25 mouse cellular contexts compared by ENCODE assay signal in genomic region chr10:7715056-7715455, GRCm38 (mm10). TPM values are rescaled to one million over a fixed set of nuclear protein-coding genes. Genes with fewer than 3 reads are reported as not detected.
DNase-seq lines count a peak whose midpoint lies in the region; ATAC-seq lines count a peak whose summit lies in the region.
"Had no signal": no experiment of that assay in that cellular context is flagged by ENCODE, and none has a peak within 500 bp of the region (broad histone marks: within the 10 kb centered on the region; RNA-seq: fewer than 3 reads in every experiment).

No protein-coding gene starts in this region.

- H3K27me3 ChIP-seq in forebrain, embryonic 15.5 days = no peaks in the 10 kb centered on the region
- H3K27me3 ChIP-seq in forebrain, embryonic 11.5 days (ENCODE audit: control insufficient read depth, insufficient read depth, low read length) = no peaks in the 10 kb centered on the region
- no peaks in the 10 kb centered on the region for H3K27me3 ChIP-seq in midbrain, embryonic 11.5 days (ENCODE audit: control insufficient read depth, insufficient read depth, low read length)
- H3K27me3 ChIP-seq in midbrain, embryonic 13.5 days = no peaks in the 10 kb centered on the region
- H3K27me3 ChIP-seq: embryonic facial prominence, embryonic 13.5 days; forebrain, embryonic 13.5 days; hindbrain, embryonic 12.5 days; hindbrain, embryonic 15.5 days; Patski had no signal

- no peaks in the 10 kb centered on the region for H3K4me1 ChIP-seq in forebrain, embryonic 15.5 days
- no peaks in the 10 kb centered on the region for H3K4me1 ChIP-seq in forebrain, embryonic 11.5 days (replicated peaks; ENCODE audit: control insufficient read depth, insufficient read depth, low read length)
- no peaks in the 10 kb centered on the region for H3K4me1 ChIP-seq in midbrain, embryonic 11.5 days (ENCODE audit: control insufficient read depth, insufficient read depth, low read length)
- no peaks in the 10 kb centered on the region for H3K4me1 ChIP-seq in midbrain, embryonic 13.5 days (replicated peaks)
- H3K4me1 ChIP-seq: embryonic facial prominence, embryonic 10.5 days; embryonic facial prominence, embryonic 13.5 days; forebrain, embryonic 13.5 days; hindbrain, embryonic 12.5 days; hindbrain, embryonic 15.5 days had no signal

- WGBS in forebrain, embryonic 15.5 days = 81% methylated on average over 7 of the region's 7 CpGs
- 85% methylated on average over 7 of the region's 7 CpGs for WGBS in forebrain, embryonic 11.5 days
- WGBS in midbrain, embryonic 11.5 days = 76% methylated on average over 7 of the region's 7 CpGs
- 77% methylated on average over 7 of the region's 7 CpGs for WGBS in midbrain, embryonic 13.5 days

- no peak overlapping the region for H3K27ac ChIP-seq in forebrain, embryonic 15.5 days (replicated peaks)
- H3K27ac ChIP-seq in forebrain, embryonic 11.5 days (ENCODE audit: low read depth, low read length) = no peak overlapping the region
- H3K27ac ChIP-seq in midbrain, embryonic 11.5 days (ENCODE audit: low read depth, low read length) = no peak overlapping the region
- no peak overlapping the region for H3K27ac ChIP-seq in midbrain, embryonic 13.5 days
- H3K27ac ChIP-seq: embryonic facial prominence, embryonic 10.5 days; embryonic facial prominence, embryonic 13.5 days; forebrain, embryonic 13.5 days; hindbrain, embryonic 12.5 days; hindbrain, embryonic 15.5 days had no signal

- no peak overlapping the region for H3K4me2 ChIP-seq in forebrain, embryonic 15.5 days (replicated peaks)
- H3K4me2 ChIP-seq in forebrain, embryonic 11.5 days (ENCODE audit: low read depth, low read length, severe bottlenecking) = no peak overlapping the region
- H3K4me2 ChIP-seq in midbrain, embryonic 11.5 days = no peak overlapping the region
- H3K4me2 ChIP-seq in midbrain, embryonic 13.5 days (replicated peaks) = no peak overlapping the region
- H3K4me2 ChIP-seq: embryonic facial prominence, embryonic 13.5 days; forebrain, embryonic 13.5 days; heart, embryonic 11.5 days; hindbrain, embryonic 12.5 days; hindbrain, embryonic 15.5 days had no signal

- no peak overlapping the region for H3K4me3 ChIP-seq in forebrain, embryonic 15.5 days
- no peak overlapping the region for H3K4me3 ChIP-seq in forebrain, embryonic 11.5 days (ENCODE audit: low read depth, low read length)
- no peak overlapping the region for H3K4me3 ChIP-seq in midbrain, embryonic 11.5 days (ENCODE audit: low read depth, low read length)
- no peak overlapping the region for H3K4me3 ChIP-seq in midbrain, embryonic 13.5 days (replicated peaks)
- H3K4me3 ChIP-seq: embryonic facial prominence, embryonic 10.5 days; embryonic facial prominence, embryonic 13.5 days; erythroblast, embryonic 14.5 days; forebrain, embryonic 13.5 days; hindbrain, embryonic 12.5 days; hindbrain, embryonic 15.5 days had no signal

- H3K9ac ChIP-seq in forebrain, embryonic 15.5 days (replicated peaks) = no peak overlapping the region
- no peak overlapping the region for H3K9ac ChIP-seq in forebrain, embryonic 11.5 days (ENCODE audit: low read length)
- no peak overlapping the region for H3K9ac ChIP-seq in midbrain, embryonic 11.5 days (ENCODE audit: low read length)
- no peak overlapping the region for H3K9ac ChIP-seq in midbrain, embryonic 13.5 days (replicated peaks)
- H3K9ac ChIP-seq: embryonic facial prominence, embryonic 13.5 days; forebrain, embryonic 13.5 days; forebrain, postnatal 0 days; hindbrain, embryonic 12.5 days; hindbrain, embryonic 15.5 days had no signal

- H3K9me3 ChIP-seq in forebrain, embryonic 15.5 days = no peaks in the 10 kb centered on the region
- H3K9me3 ChIP-seq in forebrain, embryonic 11.5 days (ENCODE audit: control insufficient read depth, low read length) = no peaks in the 10 kb centered on the region
- H3K9me3 ChIP-seq in midbrain, embryonic 11.5 days (ENCODE audit: control insufficient read depth, low read length) = no peaks in the 10 kb centered on the region
- H3K9me3 ChIP-seq in midbrain, embryonic 13.5 days = no peaks in the 10 kb centered on the region
- H3K9me3 ChIP-seq: embryonic facial prominence, embryonic 10.5 days; embryonic facial prominence, embryonic 13.5 days; forebrain, embryonic 13.5 days; hindbrain, embryonic 12.5 days; hindbrain, embryonic 15.5 days had no signal

- peaks cover 44% of the 10 kb centered on the region for H3K36me3 ChIP-seq in forebrain, embryonic 15.5 days
- peaks cover 3% of the 10 kb centered on the region; the same call in 1 of the 2 replicates for H3K36me3 ChIP-seq in forebrain, embryonic 11.5 days (ENCODE audit: control insufficient read depth, insufficient read depth, low read length)
- H3K36me3 ChIP-seq in midbrain, embryonic 11.5 days (ENCODE audit: control insufficient read depth, insufficient read depth, low read length) = peaks cover 15% of the 10 kb centered on the region; the same call in 1 of the 2 replicates
- H3K36me3 ChIP-seq in midbrain, embryonic 13.5 days = peaks cover 44% of the 10 kb centered on the region

- no peak for DNase-seq in forebrain, embryonic 11.5 days (ENCODE audit: low spot score)
- peak; percentile 80 for DNase-seq in midbrain, embryonic 11.5 days (ENCODE audit: low spot score, missing footprints)
- DNase-seq in ZHBTc4 (ENCODE audit: low read depth, low spot score) = peak; percentile 64
- DNase-seq in gastrocnemius, adult 18-20 months (ENCODE audit: low spot score) = no peak
- DNase-seq: adrenal gland, adult 8-10 months; adrenal gland, postnatal 25 days; cerebellum, adult 11-12 months; cerebellum, adult 8-10 months; cerebellum, postnatal 10 days; cerebellum, postnatal 36 days; embryo, embryonic 11 days; forebrain, postnatal 0 days; gastrocnemius, postnatal 25 days had no signal

- ATAC-seq in forebrain, embryonic 15.5 days (replicated peaks) = 0 out of 2 replicates have a peak, but pooled peaks have one; percentile 8
- no peak for ATAC-seq in forebrain, embryonic 11.5 days (replicated peaks; ENCODE audit: low FRiP score)
- ATAC-seq in midbrain, embryonic 11.5 days (ENCODE audit: low FRiP score) = no peak
- no peak for ATAC-seq in midbrain, embryonic 13.5 days
- ATAC-seq: activated CD4-positive, CD25-positive, alpha-beta regulatory T cell, adult 4 months; forebrain, embryonic 13.5 days; forebrain, postnatal 0 days; intestine, postnatal 0 days; Patski had no signal

RNA-seq across cellular contexts. Expression of gene Katna1, which starts 10.7 kb away (rescaled TPM):
- 41.8 and 42.5 TPM in 2 replicates for polyA plus RNA-seq in forebrain, embryonic 15.5 days (2015; fragmentation: Nextera tagmentation; extraction: Ambion mirVana)
- polyA plus RNA-seq in forebrain, embryonic 11.5 days (2014; fragmentation: Nextera tagmentation; extraction: Ambion mirVana) = 71.5 and 73.2 TPM in 2 replicates
- 73.1 and 73.8 TPM in 2 replicates for polyA plus RNA-seq in midbrain, embryonic 11.5 days (2014; fragmentation: Nextera tagmentation; extraction: Ambion mirVana)
- 40.2 and 40.3 TPM in 2 replicates for polyA plus RNA-seq in midbrain, embryonic 13.5 days (2015; fragmentation: Nextera tagmentation; extraction: Ambion mirVana)
- 10 to 100 TPM; 11.8 to 13.9 TPM for total RNA-seq in gastrocnemius, adult 18-20 months (2021)

RNA-seq across cellular contexts. Expression of gene Lats1, which starts 34.0 kb away (rescaled TPM):
- 10.5 and 10.8 TPM in 2 replicates for polyA plus RNA-seq in forebrain, embryonic 15.5 days (2015; fragmentation: Nextera tagmentation; extraction: Ambion mirVana)
- polyA plus RNA-seq in forebrain, embryonic 11.5 days (2014; fragmentation: Nextera tagmentation; extraction: Ambion mirVana) = 14.9 and 15.1 TPM in 2 replicates
- polyA plus RNA-seq in midbrain, embryonic 11.5 days (2014; fragmentation: Nextera tagmentation; extraction: Ambion mirVana) = 14.4 and 15.4 TPM in 2 replicates
- polyA plus RNA-seq in midbrain, embryonic 13.5 days (2015; fragmentation: Nextera tagmentation; extraction: Ambion mirVana) = 12.1 and 12.4 TPM in 2 replicates
- total RNA-seq in gastrocnemius, adult 18-20 months (2021) = 10 to 100 TPM in 1 of 2 experiments, 1 to 10 TPM in 1; 8.3 to 11.1 TPM

RNA-seq across cellular contexts. Expression of gene Pcmt1, which starts 34.1 kb away (rescaled TPM):
- polyA plus RNA-seq in forebrain, embryonic 15.5 days (2015; fragmentation: Nextera tagmentation; extraction: Ambion mirVana) = 163 and 164 TPM in 2 replicates
- polyA plus RNA-seq in forebrain, embryonic 11.5 days (2014; fragmentation: Nextera tagmentation; extraction: Ambion mirVana) = 140 and 141 TPM in 2 replicates
- 154 and 159 TPM in 2 replicates for polyA plus RNA-seq in midbrain, embryonic 11.5 days (2014; fragmentation: Nextera tagmentation; extraction: Ambion mirVana)
- polyA plus RNA-seq in midbrain, embryonic 13.5 days (2015; fragmentation: Nextera tagmentation; extraction: Ambion mirVana) = 150 and 153 TPM in 2 replicates
- total RNA-seq in gastrocnemius, adult 18-20 months (2021) = 100 to 1,000 TPM; 107 to 120 TPM

RNA-seq across cellular contexts. Expression of gene Nup43, which starts 47.8 kb away (rescaled TPM):
- 39.1 and 41.1 TPM in 2 replicates for polyA plus RNA-seq in forebrain, embryonic 15.5 days (2015; fragmentation: Nextera tagmentation; extraction: Ambion mirVana)
- polyA plus RNA-seq in forebrain, embryonic 11.5 days (2014; fragmentation: Nextera tagmentation; extraction: Ambion mirVana) = 66.6 and 73.4 TPM in 2 replicates
- 60.0 and 67.5 TPM in 2 replicates for polyA plus RNA-seq in midbrain, embryonic 11.5 days (2014; fragmentation: Nextera tagmentation; extraction: Ambion mirVana)
- polyA plus RNA-seq in midbrain, embryonic 13.5 days (2015; fragmentation: Nextera tagmentation; extraction: Ambion mirVana) = 41.2 and 44.8 TPM in 2 replicates
- 1 to 10 TPM; 5.8 TPM for total RNA-seq in gastrocnemius, adult 18-20 months (2021)

Comparison
In these comparisons a context has a peak if more than half of its experiments do, and no peak if none do; other contexts are left out.
1. DNase-seq: peak in midbrain, embryonic 11.5 days (single experiment) and ZHBTc4 (single experiment); none in forebrain, embryonic 11.5 days (single experiment) and gastrocnemius, adult 18-20 months (single experiment).